Mouse (Mus musculus) intestine, embryonic 16.5 days (tissue): ENCODE measurements around the gene Jmjd6. TPM values are rescaled to one million over a fixed set of nuclear protein-coding genes. Genes with fewer than 3 reads are reported as not detected.
"Not testable (repeated sequence)": the region's sequence is repeated elsewhere in the genome, so short reads cannot be mapped to it uniquely, and the experiment has no call there.

ENCODE experiments used
- ATAC-seq: fragments of 200-750 bp; cut with Nextera tagmentation; 2 replicates; pipeline ENCODE4 v1.8.0; 2017; ENCODE audit warnings: moderate TSS enrichment, moderate library complexity
- H3K27ac ChIP-seq: fragments of 300-500 bp; sonication (generic); 2 replicates; pipeline ENCODE4 v1.5.1; 2014; ENCODE audit warnings: mild to moderate bottlenecking, low read length
- H3K27me3 ChIP-seq: fragments of 300-500 bp; sonication (generic); replicated peaks from 2 replicates; pipeline ENCODE4 v1.6.1; 2014; ENCODE audit warnings: low read length, control low read depth, mixed read lengths; ENCODE audit not compliant: control insufficient read depth, insufficient read depth
- H3K36me3 ChIP-seq: fragments of 300-500 bp; sonication (generic); 2 replicates; pipeline ENCODE4 v1.6.1; 2014; ENCODE audit warnings: low read length, control low read depth; ENCODE audit not compliant: control insufficient read depth, insufficient read depth
- H3K4me1 ChIP-seq: fragments of 300-500 bp; sonication (generic); 2 replicates; pipeline ENCODE4 v1.6.1; 2014; ENCODE audit warnings: low read length, control low read depth, mixed read lengths; ENCODE audit not compliant: control insufficient read depth, insufficient read depth
- H3K4me2 ChIP-seq: fragments of 300-500 bp; sonication (generic); 2 replicates; pipeline ENCODE4 v1.6.1; 2014; ENCODE audit warnings: low read depth, low read length, control low read depth
- H3K4me3 ChIP-seq: fragments of 300-500 bp; sonication (generic); 2 replicates; pipeline ENCODE4 v1.5.1; 2014; ENCODE audit warnings: mild to moderate bottlenecking, low read length
- H3K9ac ChIP-seq: fragments of 300-500 bp; sonication (generic); 2 replicates; pipeline ENCODE4 v1.6.1; 2014; ENCODE audit warnings: low read depth, low read length
- H3K9me3 ChIP-seq: fragments of 300-500 bp; sonication (generic); 2 replicates; pipeline ENCODE4 v1.6.1; 2016; ENCODE audit warnings: low read length, control low read depth; ENCODE audit not compliant: control insufficient read depth
- WGBS: fragments of 180-500 bp; shearing (Covaris S2); extraction: QIAGEN DNeasy Blood & Tissue Kit; methylation state at CpG from one replicate; pipeline ENCODE4 v1.1.7; 2014; 5-methylcytosine and 5-hydroxymethylcytosine counted together
- polyA plus RNA-seq: library from polyadenylated mRNA; unstranded; fragments of >200 nt; fragmentation: Nextera tagmentation; extraction: Ambion mirVana; gene quantifications from 2 replicates; pipeline ENCODE4 v1.2.1, GENCODE M21; 2015

Gene Jmjd6
- polyA plus RNA-seq, 1 experiment from 2014 or later = 86.7 TPM

GRCm38 (mm10) chr11:116832172-116832685, 11.0 kb downstream of the Jmjd6 start:
- Histone ChIP-seq H3K4me1 (peaks cover 9% of the 10 kb centered on the region; the same call in 1 of the 2 replicates), H3K9ac (no peak overlapping the region), H3K4me3 (no peak overlapping the region), H3K27me3 (no peaks in the 10 kb centered on the region), H3K36me3 (no peaks in the 10 kb centered on the region; the same call in 1 of the 2 replicates), H3K27ac (no peak overlapping the region), H3K4me2 (no peak overlapping the region), H3K9me3 (no peaks in the 10 kb centered on the region)
- ATAC-seq = no peak
- 35% methylated on average over 4 of the region's 4 CpGs for WGBS

- peak within 1 kb of the TSS; percentile 94 for H3K9ac ChIP-seq
- peak within 1 kb of the TSS; percentile 78 for H3K27ac ChIP-seq
- H3K27me3 ChIP-seq = no peaks in the 10 kb centered on the region
- peak within 1 kb of the TSS; percentile 86 for H3K4me2 ChIP-seq
- H3K36me3 ChIP-seq = no peaks in the 10 kb centered on the region
- H3K4me3 ChIP-seq = peak within 1 kb of the TSS; percentile 82
- H3K9me3 ChIP-seq = no peaks in the 10 kb centered on the region
- peak; percentile 70 for ATAC-seq
- H3K4me1 ChIP-seq = peaks cover 27% of the 10 kb centered on the region
- 1% methylated on average over 70 of the region's 71 CpGs for WGBS
Observed at GRCm38 (mm10) chr11:116827534-116828165, 15.6 kb downstream of the Jmjd6 start, which contains the start of gene Mxra7. Mxra7 (minus strand) TSS chr11:116828046.

- Histone ChIP-seq H3K36me3 (no peaks in the 10 kb centered on the region), H3K4me2 (peak overlapping the region; percentile 86), H3K9me3 (no peaks in the 10 kb centered on the region), H3K27ac (peak overlapping the region; percentile 78), H3K4me3 (peak overlapping the region; percentile 82), H3K27me3 (no peaks in the 10 kb centered on the region), H3K4me1 (peaks cover 34% of the 10 kb centered on the region), H3K9ac (peak overlapping the region; percentile 94)
- no peak; the same call in 1 of the 2 replicates for ATAC-seq
- WGBS = 33% methylated on average over 17 of the region's 17 CpGs
Observed at GRCm38 (mm10) chr11:116826550-116827504, 16.4 kb downstream of the Jmjd6 start.

GRCm38 (mm10) chr11:116825230-116825629, 18.0 kb downstream of the Jmjd6 start:
- ATAC-seq = no peak
- WGBS = 65% methylated on average over 5 of the region's 5 CpGs
- H3K27me3 ChIP-seq = no peaks in the 10 kb centered on the region
- no peak overlapping the region for H3K4me3 ChIP-seq
- H3K9ac ChIP-seq = 0 out of 2 replicates have a peak overlapping the region, but pooled peaks have one; percentile 24
- peaks cover 46% of the 10 kb centered on the region for H3K4me1 ChIP-seq
- H3K4me2 ChIP-seq = no peak overlapping the region; the same call in 1 of the 2 replicates
- H3K27ac ChIP-seq = peak overlapping the region; percentile 54
- no peaks in the 10 kb centered on the region for H3K9me3 ChIP-seq
- no peaks in the 10 kb centered on the region for H3K36me3 ChIP-seq

GRCm38 (mm10) chr11:116823885-116824284, 19.4 kb downstream of the Jmjd6 start:
- WGBS = 98% methylated on average over 9 of the region's 10 CpGs

GRCm38 (mm10) chr11:116823255-116823654, 20.0 kb downstream of the Jmjd6 start:
- no peak overlapping the region for H3K27ac ChIP-seq
- ATAC-seq = no peak
- H3K27me3 ChIP-seq = no peaks in the 10 kb centered on the region
- no peaks in the 10 kb centered on the region for H3K9me3 ChIP-seq
- H3K36me3 ChIP-seq = no peaks in the 10 kb centered on the region
- WGBS = 99% methylated on average over 2 of the region's 2 CpGs
- no peak overlapping the region for H3K4me3 ChIP-seq
- H3K9ac ChIP-seq = no peak overlapping the region
- H3K4me2 ChIP-seq = no peak overlapping the region
- H3K4me1 ChIP-seq = peaks cover 60% of the 10 kb centered on the region

More at GRCm38 (mm10) chr11:116823885-116824284, 19.4 kb downstream of the Jmjd6 start:
- H3K4me2 ChIP-seq, H3K27ac ChIP-seq, H3K9me3 ChIP-seq, H3K36me3 ChIP-seq, H3K9ac ChIP-seq, ATAC-seq, H3K4me3 ChIP-seq, H3K27me3 ChIP-seq: not testable (repeated sequence)
- H3K4me1 ChIP-seq = peaks cover 59% of the 10 kb centered on the region

GRCm38 (mm10) chr11:116822626-116823025, 20.6 kb downstream of the Jmjd6 start:
- WGBS = 81% methylated on average over 10 of the region's 10 CpGs
- H3K9me3 ChIP-seq = no peaks in the 10 kb centered on the region
- no peak overlapping the region for H3K27ac ChIP-seq

GRCm38 (mm10) chr11:116822215-116822614, 21.0 kb downstream of the Jmjd6 start:
- 55% methylated on average over 10 of the region's 10 CpGs for WGBS
- no peak overlapping the region for H3K4me3 ChIP-seq
- H3K27ac ChIP-seq = no peak overlapping the region
- H3K9ac ChIP-seq = no peak overlapping the region
- no peak for ATAC-seq
- peaks cover 61% of the 10 kb centered on the region for H3K4me1 ChIP-seq
- no peaks in the 10 kb centered on the region for H3K36me3 ChIP-seq
- no peaks in the 10 kb centered on the region for H3K27me3 ChIP-seq
- H3K4me2 ChIP-seq = no peak overlapping the region
- no peaks in the 10 kb centered on the region for H3K9me3 ChIP-seq

More at GRCm38 (mm10) chr11:116822626-116823025, 20.6 kb downstream of the Jmjd6 start:
- Histone ChIP-seq H3K27me3 (no peaks in the 10 kb centered on the region), H3K4me3 (no peak overlapping the region), H3K4me2 (no peak overlapping the region), H3K36me3 (no peaks in the 10 kb centered on the region), H3K4me1 (peaks cover 61% of the 10 kb centered on the region), H3K9ac (no peak overlapping the region)
- no peak for ATAC-seq
